Mouse (Mus musculus): ENCODE measurements around the gene Uqcc3.
"Not testable (repeated sequence)": the region's sequence is repeated elsewhere in the genome, so short reads cannot be mapped to it uniquely, and the experiment has no call there.

DNA sequence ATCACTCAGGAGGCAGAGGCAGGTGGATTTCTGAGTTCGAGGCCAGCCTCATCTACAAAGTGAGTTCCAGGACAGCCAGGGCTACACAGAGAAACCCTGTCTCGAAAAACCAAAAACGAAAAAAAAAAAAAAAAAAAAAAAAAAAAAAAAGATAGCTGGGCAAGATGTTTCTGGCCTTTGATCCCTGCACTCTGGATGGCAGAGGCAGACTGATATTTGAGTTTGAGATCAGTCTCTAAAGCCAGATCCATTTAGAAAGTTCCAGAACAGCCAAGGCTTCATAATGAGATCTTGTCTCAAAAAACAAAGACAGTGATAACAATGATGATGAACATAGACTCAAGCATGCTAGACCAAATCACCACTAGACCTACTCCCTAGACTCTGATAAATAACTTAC, 10.3 kb downstream of the Uqcc3 start:
- not testable (repeated sequence) for TF ChIP-seq POLR2A (IDR thresholded peaks at IDR 0.05; ENCODE audit: control insufficient read depth, low read depth, low read length); CTCF (IDR thresholded peaks at IDR 0.05; ENCODE audit: control insufficient read depth, insufficient read depth, insufficient replicate concordance, low read depth, low read length)
